Mouse (Mus musculus): ENCODE measurements around the gene Tas2r118.

DNA sequence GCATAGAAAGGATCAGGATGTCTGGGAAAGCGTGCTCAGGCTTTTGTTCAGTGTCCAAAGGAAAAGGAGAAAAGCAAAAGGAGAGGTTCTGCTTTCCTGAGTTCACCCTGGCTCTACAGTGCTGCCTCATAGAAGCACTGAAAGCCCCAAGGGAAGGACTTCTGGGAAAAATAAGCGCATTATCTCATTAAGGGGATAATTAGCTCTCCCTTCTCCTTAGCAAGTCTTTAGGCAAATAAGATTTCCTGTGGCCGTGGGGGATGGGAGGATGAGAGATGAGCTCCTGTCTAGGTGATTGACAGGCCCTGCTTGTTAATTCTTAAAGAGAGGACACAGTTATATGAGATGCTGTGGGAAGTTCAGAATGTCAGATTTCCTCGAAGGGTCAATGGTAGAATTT lies 33.4 kb downstream of the Tas2r118 start:
- no peak for TF ChIP-seq NANOG (IDR thresholded peaks at IDR 0.05; ENCODE audit: borderline replicate concordance, low read length)
- TF ChIP-seq CTCF (conservative IDR thresholded peaks at IDR 0.05; ENCODE audit: low read length) = no peak
- no peak for TF ChIP-seq POU5F1 (IDR thresholded peaks at IDR 0.05; ENCODE audit: borderline replicate concordance, low read length)
